24 mouse cellular contexts compared by ENCODE assay signal in the genomic region with DNA sequence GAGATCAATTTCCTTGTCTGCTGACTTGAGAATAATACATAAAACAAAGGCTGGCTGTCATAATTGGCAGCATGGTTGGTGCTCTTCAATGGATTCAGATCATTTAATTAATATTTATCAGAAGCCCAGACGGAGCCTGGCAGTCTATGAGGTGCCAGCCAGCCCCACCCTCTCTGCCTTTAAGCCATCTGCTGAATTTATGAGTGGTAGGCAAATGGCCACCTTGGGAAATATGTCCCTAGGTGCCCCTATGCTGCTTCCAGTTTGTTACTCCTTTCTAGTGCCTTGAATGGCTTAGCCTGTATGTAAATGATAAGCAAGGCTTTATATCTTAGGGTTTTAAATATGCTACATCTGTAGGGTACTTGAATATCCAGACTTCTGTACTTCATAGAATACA. TPM values are rescaled to one million over a fixed set of nuclear protein-coding genes. Genes with fewer than 3 reads are reported as not detected.
DNase-seq lines count a peak whose midpoint lies in the region; ATAC-seq and TF ChIP-seq lines count a peak whose summit lies in the region.
"Had no signal": no experiment of that assay in that cellular context is flagged by ENCODE, and none has a peak within 500 bp of the region (broad histone marks: within the 10 kb centered on the region; RNA-seq: fewer than 3 reads in every experiment).

No protein-coding gene starts in this region.

- intact Hi-C loops in left cerebral cortex, postnatal 4 days (cut with DNase I), result no loop called here
- intact Hi-C loops in left cerebral cortex, postnatal 14 days (cut with DNase I), result no loop called here

- peak overlapping the region; percentile 17; the same call in 1 of the 2 replicates for H3K27ac ChIP-seq in forebrain, postnatal 0 days (ENCODE audit: low read depth, low read length)
- H3K27ac ChIP-seq: embryonic facial prominence, embryonic 15.5 days; kidney, postnatal 0 days had no signal

- H3K4me2 ChIP-seq in forebrain, postnatal 0 days (ENCODE audit: low read depth), result no peak overlapping the region
- H3K4me2 ChIP-seq: embryonic facial prominence, embryonic 15.5 days; heart, embryonic 12.5 days had no signal

- no peak overlapping the region for H3K9ac ChIP-seq in forebrain, postnatal 0 days
- H3K9ac ChIP-seq: embryonic facial prominence, embryonic 15.5 days; heart, embryonic 12.5 days; liver, postnatal 0 days had no signal

- 23% methylated on average over 1 of the region's 1 CpGs for WGBS in forebrain, postnatal 0 days

- DNase-seq in cerebellum, postnatal 10 days, result peak; percentile 55 to 58
- DNase-seq in cerebellum, postnatal 36 days, result no peak
- DNase-seq in left cerebral cortex, postnatal 4 days, result peak; percentile 10
- DNase-seq in left cerebral cortex, postnatal 14 days (ENCODE audit: low spot score in 2 of 2), result no peak
- DNase-seq in forebrain, postnatal 0 days, result peak; percentile 58
- DNase-seq in urinary bladder, adult 18-20 months (ENCODE audit: low spot score in 2 of 2), result no peak
- DNase-seq: adrenal gland, adult 8-10 months; heart, postnatal 14 days; kidney, adult 18-20 months; layer of hippocampus, postnatal 36 days; liver, postnatal 0 days; lung, postnatal 14 days; spleen, adult 18-20 months; thymus, postnatal 25 days had no signal

- no peak overlapping the region for H3K4me3 ChIP-seq in forebrain, postnatal 0 days (ENCODE audit: low read depth, low read length)
- H3K4me3 ChIP-seq: embryonic facial prominence, embryonic 15.5 days; heart, embryonic 12.5 days; megakaryocyte, embryonic 14.5 days had no signal

- 0 out of 2 replicates have a peak, but pooled peaks cover 2% of the 10 kb centered on the region for H3K4me1 ChIP-seq in forebrain, postnatal 0 days (ENCODE audit: insufficient read depth)
- H3K4me1 ChIP-seq: embryonic facial prominence, embryonic 15.5 days; megakaryocyte, embryonic 14.5 days had no signal

- no peaks in the 10 kb centered on the region for H3K36me3 ChIP-seq in forebrain, postnatal 0 days (ENCODE audit: insufficient read depth)
- H3K36me3 ChIP-seq: embryonic facial prominence, embryonic 15.5 days; heart, embryonic 12.5 days had no signal

- no peak for TF ChIP-seq CTCF in forebrain, postnatal 0 days (IDR thresholded peaks at IDR 0.05; ENCODE audit: low read depth)

- H3K27me3 ChIP-seq in forebrain, postnatal 0 days (ENCODE audit: insufficient read depth, low read length), result no peaks in the 10 kb centered on the region
- H3K27me3 ChIP-seq: embryonic facial prominence, embryonic 15.5 days; heart, embryonic 12.5 days; megakaryocyte, embryonic 14.5 days had no signal

- H3K9me3 ChIP-seq in forebrain, postnatal 0 days (ENCODE audit: low read length), result no peaks in the 10 kb centered on the region
- H3K9me3 ChIP-seq: embryonic facial prominence, embryonic 15.5 days; heart, embryonic 12.5 days; megakaryocyte, embryonic 14.5 days had no signal

- peak; percentile 67 for ATAC-seq in forebrain, postnatal 0 days
- peak; percentile 50 for ATAC-seq in megakaryocyte-erythroid progenitor cell, adult 5-6 weeks (replicated peaks; ENCODE audit: low FRiP score, low TSS enrichment, poor library complexity, severe bottlenecking)
- no peak for ATAC-seq in erythroid progenitor cell, adult 5-6 weeks (replicated peaks; ENCODE audit: low FRiP score, poor library complexity, severe bottlenecking)
- ATAC-seq: liver, postnatal 0 days had no signal

RNA-seq across cellular contexts. Expression of gene Speer4f1, which starts 25.0 kb away (rescaled TPM):
- total RNA-seq in left cerebral cortex, postnatal 4 days (2021), result not detected
- not detected for total RNA-seq in left cerebral cortex, postnatal 14 days (2021)
- not detected in 2 replicates for total RNA-seq in forebrain, postnatal 0 days (2014; rRNA removed)
- not detected in 2 replicates for polyA plus RNA-seq in forebrain, postnatal 0 days (2015; fragmentation: Nextera tagmentation; extraction: Ambion mirVana)
- not detected in 2 replicates for total RNA-seq in megakaryocyte-erythroid progenitor cell, adult 5-6 weeks (2014; fragmentation: Nextera tagmentation)
- not detected in 2 replicates for total RNA-seq in megakaryocyte-erythroid progenitor cell, adult 5-6 weeks (2017)
- not detected in 2 replicates for total RNA-seq in erythroid progenitor cell, adult 5-6 weeks (2015; ENCODE audit: low replicate concordance)
- total RNA-seq in erythroid progenitor cell, adult 5-6 weeks (2017; ENCODE audit: low replicate concordance), result not detected in 2 replicates
- total RNA-seq: adrenal gland, adult 8-10 months; gastrocnemius, adult 8-10 months; granulocyte monocyte progenitor cell, adult 5-6 weeks; heart, postnatal 14 days; layer of hippocampus, postnatal 36 days; left cerebral cortex, postnatal 36 days; liver, adult 2 months had no signal
- polyA plus RNA-seq: embryonic facial prominence, embryonic 15.5 days; heart, embryonic 12.5 days; kidney, postnatal 0 days; liver, adult 2 months; liver, postnatal 0 days had no signal

Comparison
In these comparisons a context has a peak if more than half of its experiments do, and no peak if none do; other contexts are left out.
1. DNase-seq: peak in cerebellum, postnatal 10 days (2 of 2), left cerebral cortex, postnatal 4 days (single experiment) and forebrain, postnatal 0 days (single experiment); none in cerebellum, postnatal 36 days (0 of 2), left cerebral cortex, postnatal 14 days (0 of 2) and urinary bladder, adult 18-20 months (0 of 2).